Mouse (Mus musculus) small intestine, adult 2 months (tissue): Measurements from ENCODE around the gene Srp9. TPM values are rescaled to one million over a fixed set of nuclear protein-coding genes. Genes with fewer than 3 reads are reported as not detected.

Experiments
- H3K27ac ChIP-seq: fragments of 200-500 bp; 2 replicates; pipeline ENCODE4 v1.5.1; 2012; ENCODE audit warnings: low read depth, low read length, control low read depth, inconsistent platforms; ENCODE audit not compliant: insufficient read depth
- H3K27me3 ChIP-seq: fragments of 200-500 bp; 2 replicates; pipeline ENCODE4 v1.6.1; 2012; ENCODE audit warnings: mild to moderate bottlenecking, moderate library complexity, low read length, inconsistent platforms; ENCODE audit not compliant: control insufficient read depth, insufficient read depth
- H3K36me3 ChIP-seq: fragments of 200-500 bp; 2 replicates; pipeline ENCODE4 v1.6.1; 2012; ENCODE audit warnings: mild to moderate bottlenecking, low read length, control low read depth, inconsistent platforms; ENCODE audit not compliant: control insufficient read depth, insufficient read depth
- H3K4me1 ChIP-seq: fragments of 200-500 bp; 2 replicates; pipeline ENCODE4 v1.6.1; 2012; ENCODE audit warnings: low read length, inconsistent platforms, mixed read lengths; ENCODE audit not compliant: control insufficient read depth, insufficient read depth, insufficient read length
- H3K4me3 ChIP-seq: fragments of 200-500 bp; 2 replicates; pipeline ENCODE4 v1.5.1; 2012; ENCODE audit warnings: low read depth, mild to moderate bottlenecking, control low read depth, inconsistent platforms, low read length, moderate library complexity
- CTCF ChIP-seq: fragments of 200-500 bp; IDR thresholded peaks from 2 replicates; pipeline ENCODE4 v1.5.1; 2012; ENCODE audit warnings: low read depth, mild to moderate bottlenecking, control low read depth, inconsistent platforms, low read length, moderate library complexity, mixed read lengths; ENCODE audit not compliant: insufficient replicate concordance, insufficient read length; ENCODE audit errors: extremely low read depth
- POLR2A ChIP-seq: fragments of 200-500 bp; IDR thresholded peaks from 2 replicates; pipeline ENCODE4 v1.6.1; 2012; ENCODE audit warnings: low read depth, mild to moderate bottlenecking, control low read depth, inconsistent platforms, low read length, moderate library complexity
- WGBS: fragments of 180-500 bp; shearing (Covaris S2); methylation state at CpG from one replicate; pipeline ENCODE4 v1.1.7; 2018; 5-methylcytosine and 5-hydroxymethylcytosine counted together
- polyA plus RNA-seq: library from polyadenylated mRNA; depleted of rRNA; stranded (reverse); fragments of >200 nt; gene quantifications from 2 replicates; pipeline ENCODE4 v1.2.3, GENCODE M21; 2012

Gene Srp9
- polyA plus RNA-seq, 1 experiment = 23.5 TPM

- Histone ChIP-seq H3K4me1 (peaks cover 9% of the 10 kb centered on the region), H3K27ac (no peak overlapping the region), H3K36me3 (no peaks in the 10 kb centered on the region), H3K4me3 (no peak overlapping the region), H3K27me3 (no peaks in the 10 kb centered on the region)
- WGBS = 88% methylated on average over 13 of the region's 13 CpGs
- TF ChIP-seq POLR2A (no peak), CTCF (no peak)
Observed at GRCm38 (mm10) chr1:182142725-182143124, 18.2 kb downstream of the Srp9 start.

GRCm38 (mm10) chr1:182143288-182143687, 18.8 kb downstream of the Srp9 start:
- H3K4me1 ChIP-seq = peaks cover 9% of the 10 kb centered on the region
- no peak overlapping the region for H3K27ac ChIP-seq
- H3K27me3 ChIP-seq = no peaks in the 10 kb centered on the region
- no peak overlapping the region for H3K4me3 ChIP-seq
- TF ChIP-seq CTCF (peak; percentile 54; the same call in 1 of the 2 replicates), POLR2A (no peak)
- 56% methylated on average over 8 of the region's 8 CpGs for WGBS
- H3K36me3 ChIP-seq = no peaks in the 10 kb centered on the region

- H3K27ac ChIP-seq = no peak overlapping the region
- 67% methylated on average over 5 of the region's 5 CpGs for WGBS
Observed at GRCm38 (mm10) chr1:182145546-182145945, 21.0 kb downstream of the Srp9 start.

GRCm38 (mm10) chr1:182148864-182149514, 24.5 kb downstream of the Srp9 start:
- H3K4me1 ChIP-seq = no peaks in the 10 kb centered on the region
- no peak overlapping the region for H3K4me3 ChIP-seq
- no peaks in the 10 kb centered on the region for H3K27me3 ChIP-seq
- 41% methylated on average over 7 of the region's 7 CpGs for WGBS
- TF ChIP-seq CTCF (no peak), POLR2A (no peak)
- no peak overlapping the region for H3K27ac ChIP-seq
- no peaks in the 10 kb centered on the region for H3K36me3 ChIP-seq

More at GRCm38 (mm10) chr1:182145546-182145945, 21.0 kb downstream of the Srp9 start:
- TF ChIP-seq POLR2A (no peak), CTCF (no peak)
- Histone ChIP-seq H3K27me3 (no peaks in the 10 kb centered on the region), H3K4me1 (no peaks in the 10 kb centered on the region), H3K4me3 (no peak overlapping the region), H3K36me3 (no peaks in the 10 kb centered on the region)

GRCm38 (mm10) chr1:182149966-182150365, 25.4 kb downstream of the Srp9 start:
- Histone ChIP-seq H3K27ac (no peak overlapping the region), H3K36me3 (no peaks in the 10 kb centered on the region), H3K4me1 (no peaks in the 10 kb centered on the region), H3K4me3 (no peak overlapping the region), H3K27me3 (no peaks in the 10 kb centered on the region)
- WGBS = 85% methylated on average over 2 of the region's 2 CpGs
- no peak for TF ChIP-seq POLR2A
- TF ChIP-seq CTCF = no peak

- Histone ChIP-seq H3K36me3 (no peaks in the 10 kb centered on the region), H3K27ac (no peak overlapping the region), H3K4me3 (no peak overlapping the region), H3K4me1 (no peaks in the 10 kb centered on the region), H3K27me3 (no peaks in the 10 kb centered on the region)
- TF ChIP-seq POLR2A (no peak), CTCF (no peak)
- 54% methylated on average over 4 of the region's 4 CpGs for WGBS
Observed at GRCm38 (mm10) chr1:182157734-182158133, 33.2 kb downstream of the Srp9 start.

- no peak overlapping the region for H3K4me3 ChIP-seq
- H3K27me3 ChIP-seq = no peaks in the 10 kb centered on the region
- H3K36me3 ChIP-seq = no peaks in the 10 kb centered on the region
- WGBS = 85% methylated on average over 3 of the region's 3 CpGs
- H3K27ac ChIP-seq = no peak overlapping the region
- H3K4me1 ChIP-seq = no peaks in the 10 kb centered on the region
- no peak for TF ChIP-seq POLR2A
- TF ChIP-seq CTCF = no peak
Observed at GRCm38 (mm10) chr1:182159575-182159974, 35.0 kb downstream of the Srp9 start.
